Mouse (Mus musculus) adipocyte (in vitro differentiated cells): ENCODE results near the gene Mdm1.
"Not testable (repeated sequence)": the region's sequence is repeated elsewhere in the genome, so short reads cannot be mapped to it uniquely, and the experiment has no call there.

Experiments
- DNase-seq: peaks from one replicate; pipeline ENCODE4 v3.0.0-alpha.2; 2016; ENCODE audit warnings: low spot score

Gene Mdm1

DNA sequence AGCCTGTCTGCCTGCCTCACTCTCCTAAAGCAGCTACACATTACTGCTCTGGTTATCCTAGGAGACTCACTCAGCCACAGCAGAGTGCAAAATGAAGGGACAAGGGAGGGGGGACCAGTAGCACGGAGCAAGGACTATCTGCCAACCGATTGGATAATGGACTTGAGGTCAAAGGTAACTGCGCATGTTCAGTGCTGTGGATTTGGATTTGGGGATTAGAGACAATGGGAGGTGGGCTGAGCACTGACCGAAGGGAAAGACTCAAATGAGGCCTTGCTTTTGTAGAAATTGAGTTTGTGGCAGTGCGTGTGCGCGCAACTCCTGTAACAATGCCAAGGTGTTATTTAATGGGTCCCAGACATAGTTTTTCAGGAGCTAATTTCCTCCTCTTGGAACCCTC lies 16.4 kb upstream of the Mdm1 start:
- no peak for DNase-seq

GRCm38 (mm10) chr10:118125776-118126445 lies 15.7 kb upstream of the Mdm1 start:
- DNase-seq, result no peak

DNA sequence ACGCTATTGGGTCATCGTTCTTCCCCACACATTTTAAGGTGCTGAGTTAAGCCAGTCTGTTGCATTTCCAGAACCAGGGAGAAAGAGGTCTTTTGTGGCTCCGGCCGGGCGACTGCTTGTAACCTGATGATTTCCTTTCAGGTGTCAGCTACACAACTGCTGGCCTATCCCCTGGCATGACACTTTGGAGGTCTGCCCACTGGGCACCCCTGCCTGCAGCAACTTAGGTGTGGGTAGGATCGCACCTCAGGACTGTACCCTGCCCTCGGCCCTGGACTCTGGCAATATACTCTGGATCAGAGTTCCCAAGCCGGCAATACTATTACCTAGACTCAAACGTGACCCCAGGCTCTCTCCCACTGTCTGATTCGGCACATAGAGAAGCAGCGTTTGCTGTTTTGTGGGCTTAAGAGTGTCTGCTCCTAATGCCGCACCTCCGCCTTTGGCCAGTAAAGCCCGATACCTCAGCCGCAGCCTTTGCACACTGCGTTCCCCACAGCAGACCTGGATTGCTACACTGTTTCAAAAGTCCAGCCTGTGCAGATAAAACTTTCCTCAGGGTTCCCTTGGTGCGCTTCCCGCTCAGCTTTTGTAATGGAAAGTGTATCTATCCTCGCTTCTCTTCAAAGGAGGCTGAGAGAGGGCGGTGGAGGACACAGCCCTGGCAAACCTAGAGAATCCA lies 12.5 kb upstream of the Mdm1 start:
- no peak for DNase-seq

- DNase-seq, result no peak
Observed at GRCm38 (mm10) chr10:118130016-118130415, 11.6 kb upstream of the Mdm1 start.

DNA sequence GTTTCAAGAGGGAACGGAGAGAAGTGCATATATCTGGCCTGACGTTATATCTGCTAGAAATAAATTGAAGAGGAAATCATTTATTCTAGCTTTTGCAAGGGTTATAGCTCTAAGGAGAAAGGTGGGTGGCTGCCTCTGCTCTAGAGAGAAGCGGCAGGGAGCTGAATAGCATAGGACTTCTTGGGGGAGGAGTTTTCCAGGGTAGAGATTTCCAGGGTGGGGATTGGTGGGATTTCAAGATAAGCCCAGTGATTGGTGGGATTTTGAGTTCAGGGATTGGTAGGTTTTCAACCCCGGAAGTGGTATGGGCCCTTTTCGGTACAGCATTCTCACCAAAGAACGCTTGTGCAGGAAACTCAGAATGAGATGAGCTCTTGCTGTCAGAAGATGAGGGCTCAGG lies 8.6 kb upstream of the Mdm1 start:
- DNase-seq, result no peak

DNA sequence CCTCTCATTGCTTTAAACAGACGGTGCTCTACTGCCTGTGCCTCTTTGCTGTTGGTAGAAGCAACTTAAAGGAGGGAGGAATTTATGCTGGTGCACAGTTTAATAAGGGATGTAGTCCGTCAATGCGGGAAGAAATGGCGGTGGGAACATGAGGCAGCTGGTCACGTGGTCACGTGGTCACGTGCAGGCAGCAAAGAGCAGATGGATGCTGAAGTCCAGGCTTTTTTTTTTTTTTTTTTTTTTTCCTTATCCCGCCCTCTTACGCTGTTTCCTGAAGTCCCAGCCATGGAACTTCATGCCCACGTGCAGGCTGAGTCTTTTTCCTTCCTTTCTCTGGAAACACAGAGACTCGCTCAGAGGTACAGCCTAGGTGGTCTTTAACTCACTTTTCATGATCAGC lies 3.1 kb upstream of the Mdm1 start:
- DNase-seq, result no peak

- no peak for DNase-seq
Observed at GRCm38 (mm10) chr10:118139837-118140570, 1.6 kb upstream of the Mdm1 start.

GRCm38 (mm10) chr10:118141884-118142801 lies 532 bp downstream of the Mdm1 start:
- DNase-seq, result no peak

GRCm38 (mm10) chr10:118149381-118149780 lies 7.8 kb downstream of the Mdm1 start:
- no peak for DNase-seq

DNA sequence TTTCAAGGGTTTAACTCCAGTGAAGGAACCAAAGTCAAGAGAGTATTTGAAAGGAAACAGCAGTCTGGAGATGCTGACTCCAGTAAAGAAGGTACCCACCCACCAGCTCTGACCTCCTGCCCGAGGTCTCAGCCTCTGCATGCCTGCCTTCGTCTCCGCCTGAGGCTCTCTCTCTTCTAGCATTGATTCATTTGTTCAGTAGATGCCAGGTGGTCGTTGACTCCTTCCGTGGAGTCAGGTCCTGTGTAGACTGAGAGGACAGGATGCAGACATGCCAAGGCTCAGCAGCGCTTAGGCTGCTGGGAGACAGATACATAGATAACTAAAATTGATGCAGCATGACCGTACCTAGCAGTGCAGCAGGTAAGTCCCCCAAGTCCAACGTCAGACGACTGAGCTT lies 9.3 kb downstream of the Mdm1 start:
- DNase-seq, result no peak

GRCm38 (mm10) chr10:118155932-118156331 lies 14.3 kb downstream of the Mdm1 start:
- peak; percentile 40 for DNase-seq

DNA sequence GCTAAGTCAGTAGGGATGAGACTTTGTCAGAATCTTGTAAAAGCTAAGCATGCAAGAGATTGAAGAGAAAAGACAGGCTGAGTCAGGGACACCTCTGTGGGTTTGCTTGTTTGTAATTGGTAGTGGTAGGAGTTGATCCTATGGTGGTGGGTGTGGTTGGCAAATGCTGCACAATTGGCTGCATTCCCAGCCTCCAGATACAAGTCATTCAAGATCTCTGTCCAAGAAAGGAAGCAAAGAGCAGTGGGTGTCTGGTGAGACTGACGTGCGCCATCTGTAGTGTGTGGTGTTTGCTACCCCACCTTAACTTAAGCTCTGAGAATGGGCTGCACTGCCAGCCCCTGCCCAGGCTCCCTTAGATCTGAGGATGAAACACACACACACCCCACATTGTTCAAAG lies 19.5 kb downstream of the Mdm1 start:
- DNase-seq, result peak; percentile 28

DNA sequence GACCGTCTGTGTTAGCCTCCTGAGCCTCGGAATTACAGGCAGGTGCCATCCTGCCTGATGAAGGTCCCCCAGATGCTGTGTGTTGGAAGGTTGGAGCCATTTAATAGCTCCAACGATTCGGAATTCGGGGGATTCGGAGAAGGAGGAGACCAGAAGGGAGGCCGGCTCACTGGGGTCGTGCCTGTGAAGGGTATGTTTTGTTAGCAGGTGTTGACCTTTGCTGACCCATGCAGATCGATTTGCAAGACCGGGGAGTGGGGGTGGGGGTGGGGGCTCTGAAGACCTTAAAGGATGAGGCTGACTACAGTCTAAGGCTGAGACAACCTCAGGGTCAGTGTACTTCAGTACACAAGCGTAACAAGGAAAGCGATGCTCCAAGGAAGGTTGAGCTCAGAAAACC lies 27.6 kb downstream of the Mdm1 start:
- no peak for DNase-seq

DNA sequence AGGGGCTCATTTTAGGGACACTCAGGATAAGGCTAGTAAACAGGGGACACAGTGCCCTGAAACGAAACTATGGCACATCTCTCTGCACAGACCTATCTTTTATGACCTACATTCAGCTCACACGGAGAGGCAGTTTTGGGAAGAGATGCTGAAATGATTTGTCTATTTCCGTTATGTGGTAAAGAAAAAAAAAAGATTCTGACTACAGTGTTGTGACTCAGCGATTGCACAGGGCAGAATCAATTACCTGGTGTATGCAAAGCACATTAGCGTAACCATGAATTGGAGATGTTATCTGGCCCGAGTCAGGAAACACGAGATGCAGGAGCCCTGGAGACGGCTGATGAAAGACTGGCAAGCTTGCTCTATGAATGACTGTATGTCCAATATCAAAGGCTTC lies 30.8 kb downstream of the Mdm1 start:
- no peak for DNase-seq

DNA sequence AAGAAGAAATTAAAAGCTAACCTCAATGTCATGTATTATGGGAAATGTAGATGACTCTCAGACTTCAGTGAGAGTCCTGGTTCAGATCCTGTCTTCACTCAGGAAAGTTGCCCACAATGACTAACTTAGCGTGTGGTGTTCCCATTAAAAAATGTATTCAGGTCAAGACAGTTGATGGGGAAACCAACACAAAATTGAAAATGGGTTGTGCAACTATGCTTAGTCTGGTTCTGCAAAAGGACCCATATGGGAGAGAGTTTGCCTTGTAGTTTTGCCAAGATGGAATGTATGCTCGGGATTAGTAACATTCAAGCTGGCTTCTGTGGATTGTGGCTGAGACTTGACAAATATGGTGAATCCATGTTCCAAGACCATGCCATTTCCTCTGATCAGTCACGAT lies 31.3 kb downstream of the Mdm1 start:
- no peak for DNase-seq

- DNase-seq, result not testable (repeated sequence)
Observed at GRCm38 (mm10) chr10:118175542-118175941, 33.9 kb downstream of the Mdm1 start.

- DNase-seq, result no peak
Observed at GRCm38 (mm10) chr10:118178735-118179151, 37.1 kb downstream of the Mdm1 start.

DNA sequence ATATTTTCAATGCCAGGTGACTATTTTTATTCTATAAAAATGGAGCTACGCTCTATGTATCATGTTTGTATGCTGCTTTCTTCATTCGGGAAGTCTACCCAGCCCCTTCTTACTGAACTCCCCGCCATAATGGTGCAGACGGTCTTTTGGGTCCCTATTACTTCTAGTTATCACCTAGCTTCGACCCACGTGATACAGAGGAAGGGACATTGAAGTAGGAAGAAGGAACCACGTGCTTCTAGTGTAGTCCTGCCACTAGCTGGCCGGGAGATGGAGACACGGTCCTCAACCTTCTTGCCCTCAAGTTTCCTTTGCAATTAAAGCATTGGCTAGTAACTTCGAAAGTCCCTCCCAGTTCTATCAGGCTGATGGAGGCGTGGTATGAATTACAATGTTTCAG lies 37.7 kb downstream of the Mdm1 start:
- no peak for DNase-seq

GRCm38 (mm10) chr10:118195150-118195549 lies 53.5 kb downstream of the Mdm1 start:
- not testable (repeated sequence) for DNase-seq

DNA sequence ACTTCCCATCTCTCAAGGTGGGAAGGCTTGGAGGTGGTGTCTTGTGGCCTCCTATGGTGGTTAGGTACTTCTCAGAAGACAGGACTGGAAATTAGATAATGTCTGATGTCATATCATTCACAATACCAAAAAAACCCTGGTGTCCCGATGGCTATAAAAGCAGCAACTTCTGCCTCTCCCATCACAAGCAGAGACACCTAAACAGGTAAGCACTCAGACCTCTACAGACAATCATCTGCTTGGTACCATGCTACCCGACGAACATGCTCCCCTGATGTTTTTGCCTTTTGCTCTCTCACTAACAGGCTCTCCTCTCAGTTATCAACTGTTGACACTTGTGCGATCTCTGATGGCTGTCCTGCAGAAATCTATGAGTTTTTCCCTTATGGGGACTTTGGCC lies 63.0 kb downstream of the Mdm1 start, which contains the start of gene Il22:
Gene Il22 (plus strand): TSS at position 301 of the 400 bp plus-strand sequence.
- DNase-seq, result no peak

GRCm38 (mm10) chr10:118215719-118216393 lies 74.2 kb downstream of the Mdm1 start:
- not testable (repeated sequence) for DNase-seq
